Mouse (Mus musculus): ENCODE data around the gene Cacna2d3. TPM values are rescaled to one million over a fixed set of nuclear protein-coding genes. Genes with fewer than 3 reads are reported as not detected.

The Cacna2d3 gene
- total RNA-seq, 2 experiments from 2014 or later: 0.62 to 1.7 TPM

DNA sequence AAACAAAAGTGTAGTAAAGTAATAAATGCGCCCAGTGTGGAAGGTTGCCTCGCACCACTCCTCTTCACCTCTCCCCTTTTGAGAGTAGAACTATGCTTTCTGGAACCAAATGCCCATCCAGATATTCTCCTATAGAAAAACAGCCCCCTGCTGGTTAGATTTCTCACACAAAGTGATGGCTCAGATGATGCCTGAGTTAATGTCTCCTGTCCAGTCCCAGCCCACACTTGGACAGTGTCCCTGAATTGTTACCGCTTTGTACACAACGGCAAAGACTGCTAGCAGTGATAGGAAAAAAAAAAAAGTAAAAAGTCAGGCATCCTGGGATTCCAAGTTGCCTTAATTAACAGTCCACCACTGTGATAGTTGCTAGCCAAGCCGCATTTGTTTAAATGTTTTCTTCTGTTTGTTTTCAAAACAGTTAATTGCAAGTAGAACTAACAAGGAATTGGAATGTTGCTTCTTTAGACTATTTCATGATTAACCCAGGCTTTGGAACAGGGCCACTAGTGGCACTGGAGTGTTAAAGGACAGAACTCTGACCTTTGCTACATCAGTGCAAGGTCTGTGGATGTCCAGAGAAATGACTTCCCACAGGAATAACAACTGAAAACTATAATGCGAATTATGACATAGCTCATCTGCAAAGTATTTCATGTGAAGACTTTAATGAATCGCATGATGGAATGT lies 733.3 kb downstream of the Cacna2d3 start:
- DNase-seq: no peak
- intact Hi-C loops (cut with DNase I; ENCODE audit: low total_unique reads): no loop called here

DNA sequence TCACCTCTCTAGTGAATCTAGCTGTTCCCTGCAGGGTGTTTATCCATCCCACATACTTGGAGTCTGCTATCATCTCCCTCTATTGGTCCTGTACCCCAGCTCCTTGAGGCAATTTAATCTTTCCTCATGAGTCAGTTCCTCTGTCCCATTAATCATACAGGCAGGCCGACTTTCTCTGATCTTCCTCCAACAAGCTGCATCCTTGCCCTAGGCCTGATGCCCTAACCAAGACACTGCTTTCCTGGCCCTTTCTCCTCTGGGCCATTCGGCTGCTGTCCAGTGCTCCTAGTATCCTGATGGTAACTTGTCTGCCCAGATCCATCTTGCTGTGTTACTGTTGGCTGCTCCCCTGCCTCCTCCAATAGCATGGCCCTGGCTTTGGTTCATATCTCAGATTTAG lies 737.4 kb downstream of the Cacna2d3 start:
- intact Hi-C loops (cut with DNase I; ENCODE audit: low total_unique reads): no loop called here
- DNase-seq: no peak

GRCm38 (mm10) chr14:28980482-28980881 lies 741.2 kb downstream of the Cacna2d3 start:
- intact Hi-C loops (cut with DNase I; ENCODE audit: low total_unique reads): no loop called here
- no peak for DNase-seq

DNA sequence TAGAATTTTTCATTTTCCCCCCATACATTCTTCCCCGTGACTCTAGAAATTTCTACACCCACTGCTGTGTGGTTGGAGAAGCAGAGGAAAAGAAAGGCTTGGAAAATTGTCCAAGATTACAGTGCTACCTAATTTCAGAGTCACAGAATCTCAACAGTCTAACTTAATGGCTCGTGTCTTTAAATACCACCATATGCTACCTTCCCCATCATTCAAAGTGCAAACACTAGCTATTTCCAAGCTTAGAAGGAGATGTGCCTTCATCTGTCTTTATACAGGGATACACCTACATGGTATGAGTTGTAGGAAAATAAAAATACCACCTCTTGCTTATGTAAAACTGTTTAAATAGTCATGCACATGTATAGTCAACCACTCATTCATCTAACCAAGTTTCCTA lies 742.4 kb downstream of the Cacna2d3 start:
- no peak for DNase-seq
- intact Hi-C loops (cut with DNase I; ENCODE audit: low total_unique reads): no loop called here

- intact Hi-C loops (cut with DNase I; ENCODE audit: low total_unique reads): no loop called here
Measured at GRCm38 (mm10) chr14:28972620-28973019, 749.0 kb downstream of the Cacna2d3 start.

GRCm38 (mm10) chr14:28969247-28969646 lies 752.4 kb downstream of the Cacna2d3 start:
- intact Hi-C loops (cut with DNase I; ENCODE audit: low total_unique reads): no loop called here
- no peak for DNase-seq

More at GRCm38 (mm10) chr14:28972620-28973019, 749.0 kb downstream of the Cacna2d3 start:
- no peak for DNase-seq

DNA sequence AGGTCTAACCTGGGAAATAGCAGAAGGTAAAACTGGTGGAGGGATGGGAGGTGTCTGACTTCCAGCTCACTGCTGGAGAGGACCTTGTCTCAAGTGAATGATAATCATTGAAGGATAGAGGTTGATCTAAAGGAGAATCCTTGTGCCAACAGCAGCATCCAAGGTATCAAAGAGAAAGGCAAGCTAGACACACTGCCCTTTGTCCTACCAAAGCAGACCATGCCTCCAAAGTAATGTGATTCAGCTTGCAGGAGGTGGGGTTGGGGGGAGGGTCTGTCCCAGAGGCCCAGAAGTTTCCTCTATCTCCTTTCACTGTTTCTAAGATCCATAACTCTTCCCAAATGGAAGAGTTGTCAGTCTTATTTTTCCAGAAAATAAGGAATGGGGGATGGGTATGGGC lies 754.8 kb downstream of the Cacna2d3 start:
- intact Hi-C loops (cut with DNase I; ENCODE audit: low total_unique reads): no loop called here
- no peak for DNase-seq

GRCm38 (mm10) chr14:28961379-28961778 lies 760.3 kb downstream of the Cacna2d3 start:
- intact Hi-C loops (cut with DNase I; ENCODE audit: low total_unique reads): no loop called here

GRCm38 (mm10) chr14:28959042-28959441 lies 762.6 kb downstream of the Cacna2d3 start:
- DNase-seq: no peak
- intact Hi-C loops (cut with DNase I; ENCODE audit: low total_unique reads): no loop called here

More at GRCm38 (mm10) chr14:28961379-28961778, 760.3 kb downstream of the Cacna2d3 start:
- no peak for DNase-seq

DNA sequence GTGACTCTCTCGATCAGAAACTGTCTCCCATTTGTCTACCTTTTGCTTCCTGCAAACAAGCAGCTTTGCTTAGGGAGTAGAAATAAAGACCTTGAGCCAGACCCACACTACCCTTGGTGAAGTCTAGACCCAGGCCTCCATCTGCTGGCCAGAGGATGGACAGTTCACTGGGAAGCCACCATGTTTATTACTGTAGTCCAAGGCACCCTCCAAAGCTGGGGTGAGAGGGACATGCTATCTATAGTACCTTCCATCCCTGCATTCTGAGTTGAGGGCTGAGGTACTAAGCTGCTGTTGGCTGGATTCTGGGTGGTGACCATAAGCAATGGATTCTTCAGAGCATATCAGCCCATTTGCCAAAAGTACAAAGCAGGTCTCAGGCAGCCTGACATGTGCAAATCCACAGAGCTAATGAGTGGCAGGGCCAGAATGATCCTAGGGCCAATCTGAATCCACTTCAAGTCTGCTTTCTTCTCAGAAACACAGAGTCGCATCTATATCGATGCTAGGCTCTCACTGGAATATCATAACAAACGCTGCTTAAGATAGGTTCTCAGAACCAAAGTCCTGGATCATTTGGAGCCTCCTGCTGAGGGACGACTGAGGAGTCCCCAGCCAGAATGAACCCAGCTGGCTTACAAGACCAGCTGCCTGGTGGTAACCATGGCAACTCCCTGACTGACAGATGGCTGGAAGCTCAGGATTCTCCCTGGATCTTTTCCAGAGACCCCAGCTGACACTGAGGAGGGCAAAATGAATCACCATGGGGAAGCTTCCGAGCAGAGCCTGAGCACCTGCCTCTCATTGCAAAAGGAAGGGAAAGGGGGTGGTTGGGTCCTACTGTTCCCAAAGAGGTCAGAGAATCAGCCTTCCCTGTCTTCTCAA lies 763.3 kb downstream of the Cacna2d3 start:
- peak; percentile 18 for DNase-seq

GRCm38 (mm10) chr14:28955181-28955580 lies 766.5 kb downstream of the Cacna2d3 start:
- DNase-seq: no peak
- intact Hi-C loops (cut with DNase I; ENCODE audit: low total_unique reads): no loop called here

More for the DNA sequence above, 763.3 kb downstream of the Cacna2d3 start:
- intact Hi-C loops (cut with DNase I; ENCODE audit: low total_unique reads): no loop called here

DNA sequence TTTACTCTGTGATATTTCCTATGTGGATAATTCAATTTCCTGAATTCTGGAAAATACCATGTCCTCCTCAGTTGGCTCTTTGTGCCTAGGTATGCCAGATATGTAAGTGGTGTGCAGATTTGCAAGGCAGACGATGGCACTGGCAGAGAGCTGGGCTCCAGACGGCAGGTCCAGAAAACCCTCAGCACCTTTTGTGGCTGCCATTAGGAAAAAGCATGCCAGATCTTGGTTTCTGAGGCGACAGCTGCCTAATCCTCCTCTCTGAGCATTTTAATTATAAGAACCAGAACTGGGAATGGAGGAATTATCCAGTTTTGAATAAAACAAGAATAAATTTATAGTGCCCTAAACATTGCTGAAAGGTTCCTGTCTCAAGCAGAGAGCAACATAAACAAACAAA lies 767.1 kb downstream of the Cacna2d3 start:
- DNase-seq: no peak
- intact Hi-C loops (cut with DNase I; ENCODE audit: low total_unique reads): no loop called here

DNA sequence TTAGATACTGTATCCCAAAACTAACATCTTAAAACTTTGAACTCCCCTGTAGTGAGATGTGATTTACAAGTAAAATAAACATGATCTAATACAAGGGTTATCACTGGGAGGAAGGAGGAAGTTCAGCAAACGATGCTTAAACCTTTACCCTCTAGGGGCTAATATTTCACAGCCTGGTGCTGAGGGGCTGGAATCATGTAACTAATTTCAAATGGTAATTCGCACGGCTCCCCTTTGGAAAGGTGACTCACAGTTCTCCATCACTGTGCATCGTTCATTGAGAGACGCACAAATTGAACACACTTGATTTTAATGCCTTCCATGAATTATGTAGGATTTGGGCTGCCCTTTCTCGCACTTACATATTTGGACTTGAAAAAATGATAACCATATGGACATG lies 767.6 kb downstream of the Cacna2d3 start:
- no peak for DNase-seq
- intact Hi-C loops (cut with DNase I; ENCODE audit: low total_unique reads): no loop called here

GRCm38 (mm10) chr14:28953409-28953808 lies 768.3 kb downstream of the Cacna2d3 start:
- DNase-seq: no peak
- intact Hi-C loops (cut with DNase I; ENCODE audit: low total_unique reads): no loop called here

- DNase-seq: no peak
- intact Hi-C loops (cut with DNase I; ENCODE audit: low total_unique reads): no loop called here
Measured at GRCm38 (mm10) chr14:28950499-28950898, 771.2 kb downstream of the Cacna2d3 start.

GRCm38 (mm10) chr14:28949785-28950184 lies 771.9 kb downstream of the Cacna2d3 start:
- no peak for DNase-seq
- intact Hi-C loops (cut with DNase I; ENCODE audit: low total_unique reads): loop anchor here (5.0 kb wide), 1 partner anchor 138 kb away; no protein-coding TSS in a partner anchor

GRCm38 (mm10) chr14:28948019-28948850 lies 773.4 kb downstream of the Cacna2d3 start:
- intact Hi-C loops (cut with DNase I; ENCODE audit: low total_unique reads): loop anchor here (5.0 kb wide), 1 partner anchor 139 kb away; no protein-coding TSS in a partner anchor
- DNase-seq: no peak

GRCm38 (mm10) chr14:28932746-28933293 lies 788.8 kb downstream of the Cacna2d3 start:
- DNase-seq: no peak
- intact Hi-C loops (cut with DNase I; ENCODE audit: low total_unique reads): no loop called here

GRCm38 (mm10) chr14:28923180-28923961 lies 798.3 kb downstream of the Cacna2d3 start:
- no peak for DNase-seq
- intact Hi-C loops (cut with DNase I; ENCODE audit: low total_unique reads): no loop called here
